24 mouse cellular contexts compared by ENCODE assay signal in genomic region chr3:138454234-138454633, GRCm38 (mm10). TPM values are rescaled to one million over a fixed set of nuclear protein-coding genes. Genes with fewer than 3 reads are reported as not detected.
"Had no signal": no experiment of that assay in that cellular context is flagged by ENCODE, and none has a peak within 500 bp of the region (broad histone marks: within the 10 kb centered on the region; RNA-seq: fewer than 3 reads in every experiment).

No protein-coding gene starts in this region.

- ATAC-seq: liver, postnatal 0 days; midbrain, embryonic 13.5 days; midbrain, embryonic 15.5 days had no signal

- H3K9me3 ChIP-seq: liver, embryonic 13.5 days; liver, embryonic 15.5 days; lung, embryonic 15.5 days; megakaryocyte, embryonic 14.5 days; midbrain, embryonic 13.5 days; midbrain, embryonic 15.5 days; neural tube, embryonic 12.5 days had no signal

- H3K27me3 ChIP-seq: liver, embryonic 13.5 days; liver, embryonic 15.5 days; lung, embryonic 15.5 days; megakaryocyte, embryonic 14.5 days; midbrain, embryonic 13.5 days; midbrain, embryonic 15.5 days; neural tube, embryonic 12.5 days had no signal

- H3K9ac ChIP-seq: liver, embryonic 13.5 days; liver, embryonic 15.5 days; liver, postnatal 0 days; lung, embryonic 15.5 days; midbrain, embryonic 13.5 days; midbrain, embryonic 15.5 days; neural tube, embryonic 12.5 days had no signal

- H3K4me1 ChIP-seq: liver, embryonic 13.5 days; lung, embryonic 15.5 days; midbrain, embryonic 13.5 days; midbrain, embryonic 15.5 days; neural tube, embryonic 12.5 days had no signal

- H3K4me2 ChIP-seq: liver, embryonic 13.5 days; liver, embryonic 15.5 days; lung, embryonic 15.5 days; midbrain, embryonic 11.5 days; midbrain, embryonic 13.5 days; midbrain, embryonic 15.5 days; neural tube, embryonic 12.5 days had no signal

- H3K4me3 ChIP-seq: liver, embryonic 13.5 days; liver, embryonic 15.5 days; lung, embryonic 15.5 days; megakaryocyte, embryonic 14.5 days; midbrain, embryonic 13.5 days; midbrain, embryonic 15.5 days; neural tube, embryonic 12.5 days had no signal

- DNase-seq: liver, embryonic 13.5 days; liver, postnatal 0 days; lung, adult 2 months; lung, postnatal 14 days; lung, postnatal 36 days; right cerebral cortex, adult 18-20 months; right cerebral cortex, postnatal 25 days; right cerebral cortex, postnatal 4 days; spleen, adult 18-20 months; thymus, adult 2 months; thymus, postnatal 14 days; thymus, postnatal 36 days had no signal

- H3K27ac ChIP-seq: liver, embryonic 13.5 days; liver, embryonic 15.5 days; lung, embryonic 15.5 days; macrophage; midbrain, embryonic 13.5 days; midbrain, embryonic 15.5 days; neural tube, embryonic 12.5 days had no signal

RNA-seq across cellular contexts. Expression of gene Adh4, which starts 39.0 kb away (rescaled TPM):
- polyA plus RNA-seq: liver, embryonic 13.5 days; liver, embryonic 15.5 days; lung, adult 2 months; lung, embryonic 15.5 days; macrophage; midbrain, embryonic 11.5 days; midbrain, embryonic 13.5 days; midbrain, embryonic 15.5 days; midbrain, postnatal 0 days; neural tube, embryonic 12.5 days; neural tube, embryonic 14.5 days; stomach, embryonic 14.5 days; stomach, embryonic 16.5 days; thymus, adult 2 months had no signal
